Mouse (Mus musculus) heart, postnatal 4 days (tissue): ENCODE data around the gene Ccdc146. TPM values are rescaled to one million over a fixed set of nuclear protein-coding genes. Genes with fewer than 3 reads are reported as not detected.
A peak's percentile ranks its signal among the peaks of the same experiment; 100 is the strongest.

ENCODE experiments used
- DNase-seq: peaks from one replicate; pipeline ENCODE4 v3.0.0; 2021
- total RNA-seq, 2 experiments: library from RNA; stranded (reverse); gene quantifications; 2 replicates each; pipeline ENCODE4 v1.2.3; 2021

Ccdc146 gene
- 1 to 10 TPM; 3.6 to 3.9 TPM for total RNA-seq

- peak; percentile 90 for DNase-seq
These were observed at the start of gene Ccdc146, which contains the start of gene Fam185a for GRCm38 (mm10) chr5:21424614-21425602. Gene Ccdc146, minus strand, starts transcription at chr5:21424677. Gene Fam185a, plus strand, starts transcription at chr5:21424958.

DNA sequence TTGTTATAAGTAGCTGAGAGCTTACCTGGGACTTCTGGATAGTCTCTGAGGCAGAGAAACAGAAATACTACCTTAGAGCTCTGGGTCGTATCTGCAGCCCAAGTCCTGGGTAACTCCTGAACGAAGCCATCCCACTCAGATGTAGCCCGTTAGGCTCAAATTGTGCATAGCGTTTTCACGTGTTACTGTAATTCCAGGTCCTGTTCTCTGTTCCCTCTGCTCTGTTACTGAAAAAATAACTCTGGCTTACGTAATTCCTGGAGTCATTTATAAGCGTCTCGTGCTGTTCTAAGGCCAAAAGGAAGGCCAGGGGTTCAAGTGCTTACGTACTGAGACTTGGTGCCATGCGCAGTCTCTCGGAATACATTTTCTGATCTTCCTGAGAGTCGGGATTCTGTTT is 43.6 kb upstream of the Ccdc146 start:
- DNase-seq = no peak

DNA sequence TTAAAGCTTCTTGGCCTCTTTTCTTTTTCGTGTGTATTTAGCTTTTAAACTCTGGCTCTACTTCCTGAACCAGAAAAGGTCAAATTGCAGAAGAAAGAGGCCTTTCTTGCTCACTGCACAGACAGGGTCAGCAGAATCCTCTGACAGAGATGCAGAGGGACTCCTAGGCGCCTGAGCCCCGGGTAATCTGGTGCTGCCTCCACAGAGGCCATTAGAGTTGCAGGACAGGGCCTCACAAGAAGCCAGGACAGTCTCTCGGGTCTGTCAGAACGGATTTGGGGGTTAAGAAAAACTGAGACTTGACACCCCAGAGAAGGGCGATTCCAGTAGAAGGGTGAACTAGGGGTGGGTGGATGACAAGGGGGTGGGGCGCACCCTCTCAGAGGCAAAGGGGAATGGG is 42.9 kb upstream of the Ccdc146 start:
- DNase-seq = no peak

DNA sequence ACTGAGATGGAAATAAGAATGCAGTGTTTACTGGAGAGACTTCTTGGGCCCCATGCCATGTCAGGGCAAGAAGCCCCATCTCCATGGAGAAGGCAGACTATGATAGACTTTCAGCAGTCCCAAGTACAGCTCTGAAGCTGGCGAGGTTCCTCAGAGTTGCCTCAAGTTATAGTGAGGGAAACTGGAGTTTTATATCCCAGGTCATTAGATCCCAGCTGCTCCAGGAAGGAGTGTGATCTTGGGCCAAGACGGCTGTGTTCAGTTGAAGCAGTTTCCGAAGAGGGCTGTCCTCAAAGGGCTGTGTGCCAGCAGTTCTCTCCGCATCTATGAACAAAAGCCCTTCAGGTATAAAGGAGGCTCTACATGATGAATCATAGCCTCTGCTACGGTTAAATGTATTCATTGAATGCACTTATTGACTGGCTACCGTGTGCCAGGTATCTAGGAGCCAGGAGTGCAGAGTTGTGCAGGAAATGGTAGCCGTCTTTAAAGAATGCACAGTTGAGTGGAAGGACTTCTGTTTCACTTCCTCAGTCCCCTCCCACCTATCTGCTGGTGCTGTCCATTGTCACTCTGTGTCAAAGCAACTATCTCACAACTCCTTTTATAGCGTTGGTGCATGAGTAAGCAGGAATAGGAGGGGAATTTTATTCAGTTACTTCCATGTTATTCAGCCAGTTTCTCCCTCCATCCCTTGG is 16.5 kb upstream of the Ccdc146 start:
- peak; percentile 12 for DNase-seq

DNA sequence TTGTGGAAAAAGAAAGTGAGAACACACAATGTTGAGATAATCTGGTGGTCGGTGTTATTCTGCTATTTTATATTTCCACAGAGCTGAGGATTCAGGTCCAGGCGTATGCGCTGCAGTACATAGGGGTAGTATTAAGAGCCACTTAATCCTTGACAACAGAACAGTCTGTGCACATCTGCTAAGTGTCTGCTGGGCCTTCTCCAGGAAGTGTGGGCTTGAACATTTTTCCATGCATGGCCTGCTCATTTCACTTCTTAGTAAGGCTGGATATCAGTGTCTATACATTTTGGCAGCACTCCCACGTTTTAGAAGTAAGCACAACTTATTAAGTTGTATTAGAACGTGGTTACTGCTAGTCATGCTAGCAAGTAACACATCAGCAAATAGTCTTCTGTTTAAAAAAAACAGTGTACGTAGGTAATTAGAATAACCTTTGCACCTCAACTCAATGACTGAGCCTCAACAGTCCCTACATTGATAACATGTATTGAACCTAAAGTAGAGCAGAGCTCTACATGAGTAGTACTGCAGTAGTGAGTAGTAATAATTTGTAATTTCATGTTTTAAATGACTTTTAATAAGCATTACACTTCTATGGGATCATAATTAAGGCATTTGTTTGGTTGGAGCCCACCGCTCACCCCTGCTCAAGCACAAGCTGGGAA is 15.1 kb upstream of the Ccdc146 start:
- DNase-seq = no peak

DNA sequence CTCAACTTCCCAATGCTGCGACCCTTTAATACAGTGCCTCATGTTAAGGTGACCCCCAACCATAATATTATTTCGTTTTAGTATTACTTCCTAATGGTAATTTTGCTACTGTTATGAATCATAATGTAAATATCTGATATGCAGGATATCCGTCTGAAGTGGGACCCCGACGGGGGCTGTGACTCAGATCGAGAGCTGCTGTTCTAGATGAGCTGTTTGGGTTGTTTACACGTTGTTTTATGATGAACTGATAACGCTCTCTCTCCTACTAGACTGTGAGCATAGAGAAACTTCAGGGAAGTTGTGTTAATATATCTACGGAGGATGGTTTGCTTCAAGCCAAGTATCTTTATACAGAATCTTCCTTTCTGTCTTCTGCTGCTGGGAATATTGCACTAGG is 14.0 kb upstream of the Ccdc146 start:
- no peak for DNase-seq

DNA sequence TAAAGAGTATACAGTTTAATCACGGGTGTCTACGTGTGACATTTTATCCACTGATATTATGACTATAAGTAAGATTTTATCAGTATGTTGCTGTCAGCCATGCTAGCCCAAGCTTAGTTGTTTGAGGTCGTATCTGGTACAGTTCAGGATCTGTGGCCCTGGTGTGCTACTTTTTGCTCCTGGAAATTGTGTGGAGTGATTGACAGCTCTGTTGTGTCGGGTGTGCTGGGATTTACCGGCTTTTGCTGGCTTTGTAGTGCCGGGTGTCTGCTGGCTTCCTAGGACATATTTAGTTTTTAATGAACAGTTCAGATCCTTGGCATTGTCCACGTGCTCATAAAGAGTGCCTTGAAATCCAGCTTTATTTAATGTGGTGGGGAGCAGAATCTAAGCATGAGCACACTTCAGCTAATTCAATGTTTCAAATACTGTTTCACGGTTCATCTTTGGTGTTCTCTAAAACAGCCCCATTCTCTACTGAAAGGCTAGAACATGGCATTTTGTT is 12.0 kb upstream of the Ccdc146 start:
- DNase-seq = no peak

DNA sequence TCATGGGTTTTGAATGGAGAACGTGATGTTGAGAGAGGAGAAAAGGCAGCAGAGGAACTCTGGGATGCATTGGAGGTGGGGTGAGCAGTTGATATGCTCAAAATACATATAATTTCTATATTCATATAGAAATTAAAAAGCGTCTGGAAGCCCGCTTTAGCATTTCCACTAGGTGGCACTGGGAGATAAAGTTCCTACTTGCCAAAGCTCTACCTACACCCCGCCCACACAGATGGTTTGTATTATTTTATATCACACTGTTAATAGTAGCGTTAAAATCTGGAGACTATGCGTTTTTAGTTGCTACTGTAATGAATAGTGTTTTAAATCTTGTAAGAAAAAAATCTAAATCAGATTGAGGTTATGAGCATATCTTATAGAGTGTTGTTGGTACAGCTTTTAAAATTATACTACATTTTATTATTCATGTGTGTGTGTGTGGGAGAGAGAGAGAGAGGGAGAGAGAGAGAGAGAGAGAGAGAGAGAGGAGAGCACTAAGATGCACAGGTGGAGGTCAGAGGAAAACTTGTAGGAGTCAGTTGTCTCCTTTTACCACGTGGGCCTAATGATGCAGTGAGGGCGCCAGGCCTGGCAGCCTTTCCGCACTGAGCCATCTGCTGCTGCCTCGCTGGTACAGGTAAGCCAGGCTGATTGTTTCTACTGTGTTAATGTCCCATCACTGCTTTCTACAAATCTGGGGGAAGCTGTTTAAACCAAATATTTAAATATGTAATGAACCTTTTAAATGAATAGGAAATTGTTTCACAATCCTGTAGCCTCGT is 9.9 kb upstream of the Ccdc146 start:
- peak; percentile 31 for DNase-seq

DNA sequence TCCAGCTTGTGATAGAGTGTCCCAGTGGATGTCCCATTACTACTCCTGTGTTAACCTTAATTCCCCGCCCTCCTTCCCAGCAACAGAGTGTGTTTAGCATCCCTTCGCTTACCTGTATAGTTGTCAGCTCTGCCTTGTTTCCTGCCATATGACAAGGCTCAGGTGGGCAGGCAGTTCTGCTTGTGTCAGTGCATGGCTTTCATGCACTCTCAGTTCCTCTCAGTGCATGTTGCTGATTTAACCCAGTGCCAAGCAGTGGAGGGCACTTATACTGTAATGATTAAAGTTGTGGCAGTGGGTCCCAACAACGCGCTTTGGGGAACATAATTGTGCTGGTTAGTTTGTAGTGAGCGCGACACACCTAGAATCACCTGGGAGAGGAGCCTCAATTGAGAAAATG is 2.2 kb upstream of the Ccdc146 start:
- no peak for DNase-seq

- no peak for DNase-seq
These were observed 3.9 kb downstream of the Ccdc146 start for GRCm38 (mm10) chr5:21420609-21421008.

GRCm38 (mm10) chr5:21418613-21419012 is 5.9 kb downstream of the Ccdc146 start:
- DNase-seq = no peak

- no peak for DNase-seq
These were observed 10.2 kb downstream of the Ccdc146 start for GRCm38 (mm10) chr5:21414116-21414820.

GRCm38 (mm10) chr5:21413322-21413721 is 11.2 kb downstream of the Ccdc146 start:
- no peak for DNase-seq

DNA sequence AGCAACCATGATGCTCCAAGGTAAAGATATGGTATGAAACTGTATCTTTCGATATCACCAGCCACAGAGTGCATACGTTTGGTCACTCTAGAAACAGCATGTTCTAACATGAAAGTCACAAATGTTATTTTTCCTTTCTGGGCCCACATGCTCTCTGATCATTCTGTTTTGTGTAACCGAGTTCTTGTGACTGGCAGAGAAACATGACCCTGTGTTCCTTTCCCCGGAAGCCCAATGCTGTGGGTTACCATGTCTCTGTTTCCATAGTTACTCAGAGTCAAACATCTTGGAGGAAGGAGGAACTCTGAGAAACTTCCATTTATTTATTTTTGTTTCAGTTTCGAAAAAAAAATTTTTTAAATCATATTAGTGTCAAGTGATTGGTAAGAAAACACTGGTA is 12.4 kb downstream of the Ccdc146 start:
- no peak for DNase-seq

DNA sequence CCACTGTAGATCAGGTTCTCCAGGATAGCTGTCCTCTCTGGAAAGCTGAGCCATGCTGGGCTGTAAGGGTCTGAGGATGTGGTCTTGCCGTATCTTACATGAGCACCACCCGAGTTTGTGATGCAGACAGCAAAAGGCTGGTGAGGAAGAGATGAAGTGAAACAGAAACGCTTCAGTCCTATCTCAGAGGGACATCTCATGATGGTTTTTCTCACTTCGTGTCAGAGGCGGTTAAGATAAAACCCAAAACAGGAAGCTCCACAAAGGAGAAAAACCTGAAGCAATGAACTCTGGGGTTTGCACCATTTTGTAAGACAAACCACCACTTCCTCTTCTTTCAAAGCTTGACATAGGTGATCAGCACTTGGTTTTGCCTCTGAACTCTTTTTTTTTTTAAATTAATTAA is 13.2 kb downstream of the Ccdc146 start:
- no peak for DNase-seq

DNA sequence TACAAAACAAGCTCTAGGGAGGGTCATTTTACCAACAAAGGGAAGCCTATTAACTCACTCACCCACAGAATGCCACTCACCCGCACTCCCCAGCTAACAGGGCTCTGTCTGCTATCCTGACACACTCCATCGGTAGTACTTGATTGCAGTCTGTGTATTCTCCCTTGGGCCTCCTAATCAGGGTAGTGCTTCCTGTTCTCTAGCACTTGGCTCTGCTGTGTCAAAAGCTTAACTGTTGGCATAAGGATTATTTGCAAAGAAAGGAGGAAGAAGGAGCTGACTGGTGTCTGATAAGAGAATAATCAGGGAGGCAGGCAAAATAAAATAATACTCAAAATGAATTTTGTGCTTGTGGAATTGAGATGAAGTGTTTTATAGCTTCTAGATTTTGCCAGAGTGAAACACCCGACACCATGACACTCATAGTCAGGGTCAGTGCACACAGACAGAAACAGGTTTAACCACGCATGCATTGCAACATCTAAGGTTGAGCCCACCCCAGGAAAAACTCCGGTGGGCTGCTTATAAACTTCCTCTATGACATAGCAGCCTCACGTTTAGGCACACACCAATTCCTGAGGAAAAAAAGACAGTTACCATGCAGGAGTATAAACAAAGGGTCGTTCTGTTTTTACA is 29.2 kb downstream of the Ccdc146 start:
- no peak for DNase-seq

DNA sequence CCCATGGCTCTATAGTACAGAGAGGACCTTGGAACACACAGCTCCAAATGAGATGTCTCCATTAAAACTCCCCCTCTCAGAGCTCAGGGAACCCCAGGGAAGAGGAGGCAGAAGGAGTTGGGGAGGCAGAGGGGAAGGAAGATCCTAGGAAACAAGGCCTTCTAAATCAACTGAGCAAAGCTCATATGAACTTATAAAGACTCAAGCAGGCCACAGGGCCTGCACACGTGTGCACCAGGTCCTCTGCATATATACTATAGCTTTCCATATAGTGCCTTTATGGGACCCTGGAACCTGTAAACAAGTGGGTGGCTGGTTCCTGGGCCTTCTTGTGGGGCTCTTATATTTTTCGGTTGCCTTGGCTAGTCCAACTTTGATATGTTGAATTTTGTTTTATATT is 29.9 kb downstream of the Ccdc146 start:
- DNase-seq = no peak

DNA sequence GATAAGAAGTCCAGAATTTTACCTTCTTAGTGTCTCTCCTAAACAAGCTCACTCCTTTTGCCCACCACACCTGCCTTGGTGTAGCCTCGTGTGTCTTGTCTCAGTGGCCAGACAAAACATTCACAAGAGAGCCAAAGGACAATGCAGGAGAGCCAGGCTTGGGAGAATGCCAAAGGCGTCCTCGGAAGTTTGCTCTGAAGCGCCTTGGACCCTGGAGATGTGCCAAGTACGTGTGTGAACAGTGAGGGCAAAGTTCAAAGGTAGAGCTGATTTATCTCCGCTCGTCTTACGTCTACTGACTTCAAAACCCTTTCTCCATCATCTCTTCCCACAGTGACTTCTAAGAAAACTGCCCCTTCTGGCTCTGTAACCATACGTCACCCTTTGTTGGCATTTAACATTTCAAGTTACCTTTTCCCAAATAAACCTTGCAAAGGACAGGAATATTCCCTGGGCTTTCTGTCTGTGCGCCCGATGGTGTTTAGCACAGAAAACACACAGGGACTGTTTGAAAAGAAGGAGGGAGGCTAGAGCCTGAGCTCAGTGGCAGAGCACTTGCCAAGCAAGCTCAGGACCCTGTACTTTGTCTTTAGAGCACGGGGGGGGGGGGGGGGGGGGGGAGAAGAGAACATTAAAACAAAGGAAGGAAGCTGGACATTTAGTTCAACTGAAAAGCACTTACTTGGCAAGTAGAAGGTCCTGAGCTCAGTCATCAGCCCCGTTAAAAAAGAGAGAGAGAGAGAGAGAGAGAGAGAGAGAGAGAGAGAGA is 32.7 kb downstream of the Ccdc146 start:
- peak; percentile 29 for DNase-seq

GRCm38 (mm10) chr5:21388855-21389254 is 35.6 kb downstream of the Ccdc146 start:
- DNase-seq = no peak

DNA sequence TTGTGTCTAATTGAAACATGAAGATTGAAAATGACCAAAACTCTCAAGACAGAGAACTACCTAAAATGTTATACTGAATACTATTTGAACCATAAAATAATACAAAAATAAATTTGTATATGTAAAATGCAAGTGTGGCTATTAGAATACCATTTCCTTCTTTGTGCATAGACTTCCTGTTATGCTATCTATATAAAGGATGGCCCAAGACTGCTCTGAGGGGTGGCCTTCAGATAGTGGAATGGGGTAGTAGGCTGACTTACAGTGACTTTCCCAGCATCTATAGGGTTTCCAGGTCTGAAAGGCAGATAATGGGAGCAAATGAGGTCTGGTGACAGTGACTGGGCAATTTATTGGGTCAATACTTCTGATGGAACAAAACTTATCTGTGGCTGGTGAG is 37.1 kb downstream of the Ccdc146 start:
- no peak for DNase-seq
